Mouse (Mus musculus) kidney, embryonic 16.5 days (tissue): ENCODE measurements around the gene Atpif1. TPM values are rescaled to one million over a fixed set of nuclear protein-coding genes. Genes with fewer than 3 reads are reported as not detected.

Experiments used
- ATAC-seq: fragments of 200-750 bp; cut with Nextera tagmentation; 2 replicates; pipeline ENCODE4 v1.8.0; 2017; ENCODE audit warnings: moderate TSS enrichment; ENCODE audit not compliant: low FRiP score, low TSS enrichment
- H3K27ac ChIP-seq: fragments of 300-500 bp; sonication (generic); 2 replicates; pipeline ENCODE4 v1.5.1; 2014; ENCODE audit warnings: low read length
- H3K27me3 ChIP-seq: fragments of 300-500 bp; sonication (generic); 2 replicates; pipeline ENCODE4 v1.6.1; 2014; ENCODE audit warnings: low read length, control low read depth, mixed read lengths; ENCODE audit not compliant: insufficient read depth
- H3K36me3 ChIP-seq: fragments of 300-500 bp; sonication (generic); 2 replicates; pipeline ENCODE4 v1.6.1; 2014; ENCODE audit warnings: low read length, control low read depth, mixed read lengths; ENCODE audit not compliant: insufficient read depth
- H3K4me1 ChIP-seq: fragments of 300-500 bp; sonication (generic); 2 replicates; pipeline ENCODE4 v1.6.1; 2014; ENCODE audit warnings: low read length, control low read depth, mixed read lengths; ENCODE audit not compliant: insufficient read depth
- H3K4me2 ChIP-seq: fragments of 300-500 bp; sonication (generic); replicated peaks from 2 replicates; pipeline ENCODE4 v1.6.1; 2014; ENCODE audit warnings: low read depth, low read length
- H3K4me3 ChIP-seq: fragments of 300-500 bp; sonication (generic); 2 replicates; pipeline ENCODE4 v1.5.1; 2014; ENCODE audit warnings: mild to moderate bottlenecking, low read length
- H3K9ac ChIP-seq: fragments of 300-500 bp; sonication (generic); replicated peaks from 2 replicates; pipeline ENCODE4 v1.6.1; 2014; ENCODE audit warnings: low read length
- H3K9me3 ChIP-seq: fragments of 300-500 bp; sonication (generic); 2 replicates; pipeline ENCODE4 v1.6.1; 2016; ENCODE audit warnings: low read length, control low read depth
- WGBS: fragments of 180-500 bp; shearing (Covaris S2); extraction: QIAGEN DNeasy Blood & Tissue Kit; methylation state at CpG from one replicate; pipeline ENCODE4 v1.1.7; 2014; 5-methylcytosine and 5-hydroxymethylcytosine counted together
- polyA plus RNA-seq: library from polyadenylated mRNA; unstranded; fragments of >200 nt; fragmentation: Nextera tagmentation; extraction: Ambion mirVana; gene quantifications from 2 replicates; pipeline ENCODE4 v1.2.1, GENCODE M21; 2015

Atpif1 gene
- polyA plus RNA-seq, 1 experiment from 2014 or later = 1,057 TPM

DNA sequence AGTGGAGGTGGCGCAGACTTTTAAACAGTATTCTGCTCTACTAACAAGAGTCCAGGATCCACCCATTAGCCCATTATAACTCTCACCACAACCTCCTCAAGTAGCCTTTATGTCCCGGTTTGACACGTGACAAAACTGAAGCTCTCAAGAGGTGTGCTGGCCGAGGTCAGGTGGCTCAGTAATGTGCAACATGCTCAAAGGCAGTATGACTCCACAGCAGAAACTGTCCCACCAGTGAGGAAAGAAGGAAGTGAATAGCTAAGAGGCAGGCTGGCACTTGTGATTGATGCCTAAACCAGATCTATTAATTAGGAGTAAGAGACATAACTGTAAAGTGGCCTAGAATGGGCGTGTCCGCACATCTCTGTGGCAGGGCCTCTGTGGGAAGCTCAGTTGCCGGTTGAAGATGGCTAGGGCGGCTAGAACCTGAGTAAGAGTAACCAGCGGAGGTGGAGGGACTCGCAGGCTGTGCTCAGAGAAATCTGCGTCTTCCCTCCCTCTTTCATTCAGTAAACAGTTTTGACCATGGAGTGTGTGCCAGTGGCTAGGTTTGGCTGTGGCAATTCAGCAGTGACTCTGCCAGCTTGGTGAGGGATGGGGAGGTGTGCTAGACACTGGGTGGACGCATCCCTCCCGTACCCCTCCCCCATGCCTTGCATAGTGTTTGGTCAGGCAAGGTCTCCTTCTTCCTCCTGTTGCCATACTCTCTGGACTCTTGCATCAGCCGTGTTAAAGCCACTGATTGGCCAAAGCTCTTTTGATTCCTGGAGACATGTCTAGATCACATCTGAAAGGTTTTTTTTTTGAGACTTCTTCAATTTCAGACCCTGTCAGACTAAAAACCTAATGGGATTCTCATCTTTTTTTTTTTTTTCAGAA, 19.8 kb downstream of the Atpif1 start:
- Histone ChIP-seq H3K4me3 (no peak overlapping the region), H3K9ac (no peak overlapping the region), H3K27me3 (no peaks in the 10 kb centered on the region), H3K36me3 (no peaks in the 10 kb centered on the region), H3K4me1 (peaks cover 26% of the 10 kb centered on the region), H3K4me2 (peak overlapping the region; percentile 97; the same call in 1 of the 2 replicates), H3K27ac (no peak overlapping the region), H3K9me3 (no peaks in the 10 kb centered on the region)
- WGBS = 37% methylated on average over 14 of the region's 14 CpGs
- no peak for ATAC-seq

DNA sequence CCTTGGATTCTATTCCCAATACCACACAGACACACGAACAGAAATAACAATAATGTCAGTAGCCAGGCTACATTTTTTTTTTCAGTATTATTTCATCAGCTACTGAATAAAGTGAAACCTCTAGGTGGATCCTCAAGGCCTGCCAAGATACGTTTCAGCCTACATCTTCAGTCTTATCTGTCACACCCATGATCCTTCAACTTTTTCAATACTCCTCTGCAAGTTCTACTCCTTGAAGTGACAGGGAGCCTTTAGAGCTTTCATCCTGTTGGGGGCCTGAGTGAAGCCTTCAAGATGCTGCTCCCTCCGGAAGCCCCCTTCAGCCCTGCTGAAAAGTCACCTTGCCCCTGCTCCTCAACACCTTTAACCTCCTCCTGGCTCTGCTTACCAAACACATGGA, 21.4 kb downstream of the Atpif1 start:
- no peaks in the 10 kb centered on the region for H3K27me3 ChIP-seq
- no peak overlapping the region for H3K9ac ChIP-seq
- WGBS = 75% methylated on average over 3 of the region's 3 CpGs
- H3K36me3 ChIP-seq = no peaks in the 10 kb centered on the region
- H3K9me3 ChIP-seq = no peaks in the 10 kb centered on the region
- ATAC-seq = no peak
- H3K4me3 ChIP-seq = no peak overlapping the region
- H3K4me2 ChIP-seq = no peak overlapping the region
- H3K4me1 ChIP-seq = peaks cover 31% of the 10 kb centered on the region
- H3K27ac ChIP-seq = no peak overlapping the region

DNA sequence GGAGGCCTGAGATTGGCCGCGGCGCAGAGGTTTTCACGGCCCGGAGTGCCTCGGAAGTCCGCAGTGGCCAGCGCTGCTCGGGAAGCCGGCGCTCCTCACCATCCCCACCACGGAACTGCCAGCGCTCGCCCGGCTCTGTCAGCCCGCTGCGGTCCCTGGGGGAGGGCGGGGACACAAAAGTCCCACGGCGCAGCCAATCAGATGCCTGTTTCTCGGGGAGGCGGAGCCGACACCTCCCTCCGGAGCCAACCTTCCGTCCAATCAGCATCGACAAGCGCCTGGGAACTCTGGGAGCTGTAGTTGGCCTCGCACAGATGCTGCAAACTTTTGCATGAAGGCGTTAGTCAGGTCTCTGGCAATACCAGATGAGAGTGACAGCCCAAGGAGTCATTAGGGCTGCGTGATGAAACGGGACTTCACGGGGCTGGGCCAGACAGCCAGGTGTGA, 23.1 kb downstream of the Atpif1 start, which contains the start of gene Sesn2:
Sesn2 (minus strand) TSS at position 150 of the 447 bp plus-strand sequence.
- Histone ChIP-seq H3K4me2 (peak within 1 kb of the TSS; percentile 73), H3K27me3 (no peaks in the 10 kb centered on the region), H3K27ac (peak within 1 kb of the TSS; percentile 92), H3K36me3 (no peaks in the 10 kb centered on the region), H3K9ac (peak within 1 kb of the TSS; percentile 84), H3K9me3 (no peaks in the 10 kb centered on the region), H3K4me3 (peak within 1 kb of the TSS; percentile 85), H3K4me1 (peaks cover 35% of the 10 kb centered on the region)
- ATAC-seq = peak; percentile 91
- under 1% methylated on average over 32 of the region's 32 CpGs for WGBS

DNA sequence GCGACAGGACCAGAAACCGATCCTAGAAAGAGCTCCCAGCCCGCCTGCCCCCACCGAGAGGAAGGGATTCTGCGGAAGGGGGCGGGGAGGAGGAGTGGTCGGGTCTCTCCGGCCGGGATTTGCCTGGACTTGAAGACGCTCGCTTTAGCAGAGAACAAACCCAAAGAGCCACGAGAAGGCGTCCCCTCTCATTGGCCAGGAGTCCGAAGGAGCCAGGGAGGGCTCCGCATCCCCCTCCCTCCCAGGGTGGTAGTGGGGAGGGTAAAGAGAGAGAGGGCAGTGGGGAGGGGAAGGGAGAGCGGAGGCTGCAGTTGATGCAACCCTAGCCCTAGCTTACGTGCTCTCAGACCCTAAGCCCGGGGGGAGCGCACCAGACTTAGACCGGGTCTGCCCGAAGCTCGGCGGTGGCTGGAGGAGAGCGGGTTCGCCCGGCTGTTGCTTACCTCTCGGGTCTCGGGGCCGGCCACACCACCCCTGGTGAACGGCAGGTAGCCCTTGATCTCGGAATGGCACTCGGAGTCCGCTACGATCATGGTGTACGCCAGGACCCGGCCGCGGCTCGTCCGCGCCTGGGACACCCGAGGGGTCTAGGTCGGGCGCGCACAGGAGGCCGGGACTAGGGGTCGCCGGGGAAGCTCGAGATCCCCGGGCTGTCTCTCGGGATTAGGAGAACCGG, 23.7 kb downstream of the Atpif1 start:
- peak; percentile 87 for ATAC-seq
- Histone ChIP-seq H3K9ac (peak overlapping the region; percentile 84), H3K27ac (peak overlapping the region; percentile 92), H3K27me3 (no peaks in the 10 kb centered on the region), H3K9me3 (no peaks in the 10 kb centered on the region), H3K36me3 (no peaks in the 10 kb centered on the region), H3K4me1 (peaks cover 39% of the 10 kb centered on the region), H3K4me3 (peak overlapping the region; percentile 85), H3K4me2 (peak overlapping the region; percentile 73)
- under 1% methylated on average over 52 of the region's 52 CpGs for WGBS

DNA sequence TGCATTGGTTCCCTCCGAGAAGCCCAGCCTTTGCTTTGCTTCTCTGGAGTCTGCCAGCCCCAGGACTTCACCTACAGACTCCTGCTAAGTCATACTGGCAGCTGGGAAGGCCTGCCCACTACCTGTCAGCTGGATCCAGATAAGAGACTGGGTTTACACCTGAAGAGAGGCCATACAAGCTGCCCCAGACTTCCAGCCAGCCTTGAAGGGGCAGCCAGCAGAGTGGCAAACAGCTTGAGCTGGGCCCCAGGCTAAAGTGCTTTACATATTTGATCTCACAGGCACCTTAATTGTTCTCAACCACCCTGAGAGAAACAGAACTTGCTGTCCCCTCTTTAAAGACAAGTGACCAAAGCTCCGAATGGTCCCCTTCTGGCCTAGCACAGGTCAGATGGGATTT, 26.2 kb downstream of the Atpif1 start:
- no peaks in the 10 kb centered on the region for H3K9me3 ChIP-seq
- 0 out of 2 replicates have a peak overlapping the region, but pooled peaks have one; percentile 13 for H3K4me2 ChIP-seq
- H3K27ac ChIP-seq = peak overlapping the region; percentile 48
- WGBS = 45% methylated on average over 2 of the region's 2 CpGs
- no peak overlapping the region for H3K4me3 ChIP-seq
- peak overlapping the region; percentile 30 for H3K9ac ChIP-seq
- peaks cover 37% of the 10 kb centered on the region for H3K4me1 ChIP-seq
- no peaks in the 10 kb centered on the region for H3K36me3 ChIP-seq
- no peak for ATAC-seq
- H3K27me3 ChIP-seq = no peaks in the 10 kb centered on the region

DNA sequence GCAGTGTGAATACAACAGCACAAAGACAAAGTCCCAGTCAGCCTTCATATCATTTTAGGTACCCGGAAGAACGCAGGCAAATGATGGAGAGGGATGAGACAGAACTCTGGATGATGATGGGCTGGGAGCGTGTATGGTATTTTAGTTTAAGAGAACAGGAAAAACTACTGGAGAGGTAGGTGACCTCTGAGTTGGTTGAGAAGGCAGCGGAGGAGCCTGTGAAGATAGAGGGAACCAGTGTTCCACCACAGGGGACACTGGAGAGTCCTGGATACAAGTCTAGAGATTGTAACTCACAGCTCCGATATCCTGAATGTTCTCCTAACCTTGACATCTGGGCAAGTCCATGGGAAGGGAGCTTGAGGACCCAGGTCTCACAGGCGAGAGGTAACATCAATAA, 27.2 kb downstream of the Atpif1 start:
- 78% methylated on average over 6 of the region's 6 CpGs for WGBS
- peaks cover 37% of the 10 kb centered on the region for H3K4me1 ChIP-seq
- no peak for ATAC-seq

DNA sequence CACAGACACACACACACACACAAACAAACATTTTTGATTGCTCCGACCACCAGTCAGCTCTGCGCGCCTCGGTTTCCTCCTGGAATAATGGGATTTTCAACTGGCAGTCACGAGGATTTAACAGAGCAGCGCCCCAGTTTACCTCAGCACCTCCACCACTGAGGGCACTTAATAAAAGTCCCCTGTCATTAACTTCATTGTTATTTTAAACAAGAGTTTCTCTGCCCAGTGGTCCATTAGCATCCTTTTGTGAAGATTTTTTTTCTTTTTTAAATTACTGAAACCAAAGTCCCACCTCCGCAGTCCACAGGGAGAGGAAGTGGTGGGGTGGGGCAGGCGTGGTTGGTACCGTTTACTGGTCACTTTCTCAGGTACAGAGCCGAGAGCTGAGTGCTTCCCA, 27.7 kb downstream of the Atpif1 start:
- 43% methylated on average over 10 of the region's 10 CpGs for WGBS
- H3K9ac ChIP-seq = no peak overlapping the region

More for the DNA sequence above, 27.2 kb downstream of the Atpif1 start:
- no peak overlapping the region for H3K4me3 ChIP-seq
- no peaks in the 10 kb centered on the region for H3K27me3 ChIP-seq
- no peak overlapping the region for H3K9ac ChIP-seq
- no peak overlapping the region for H3K27ac ChIP-seq
- no peaks in the 10 kb centered on the region for H3K36me3 ChIP-seq
- H3K9me3 ChIP-seq = no peaks in the 10 kb centered on the region
- H3K4me2 ChIP-seq = no peak overlapping the region

DNA sequence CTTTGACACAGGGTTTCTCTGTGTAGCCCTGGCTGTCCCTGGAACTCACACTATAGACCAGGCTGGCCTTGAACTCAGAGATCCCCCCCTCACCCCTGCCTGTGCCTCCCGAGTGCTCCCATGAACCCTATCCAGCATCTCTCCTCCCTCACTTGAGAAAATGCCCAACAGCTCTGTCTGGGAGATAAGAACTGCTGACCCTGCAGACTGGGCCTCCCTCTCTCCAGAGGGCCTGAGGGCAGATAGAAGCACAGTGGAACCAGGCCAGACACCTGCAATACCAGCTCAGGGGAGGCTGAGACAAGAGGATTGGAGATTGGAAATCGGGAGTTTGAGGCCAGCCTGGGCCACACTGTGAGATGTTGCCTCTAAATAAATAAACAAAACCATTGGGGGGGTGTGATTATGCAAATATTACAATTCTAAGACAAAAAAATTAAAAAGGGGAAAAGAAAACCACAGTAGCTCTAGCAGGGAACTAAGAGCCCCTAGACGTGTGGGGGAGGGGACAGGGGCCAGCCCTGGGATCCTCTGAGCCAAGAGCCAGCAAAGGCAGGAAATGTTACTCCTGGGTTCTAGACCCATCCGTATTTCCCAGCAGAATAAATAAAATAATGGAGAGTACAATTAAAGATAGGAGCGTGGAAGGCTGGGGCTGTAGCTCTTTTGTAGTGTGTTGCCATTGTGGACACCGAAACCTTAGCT, 28.3 kb downstream of the Atpif1 start:
- Histone ChIP-seq H3K27me3 (no peaks in the 10 kb centered on the region), H3K4me2 (no peak overlapping the region), H3K9ac (no peak overlapping the region), H3K4me3 (no peak overlapping the region), H3K4me1 (peaks cover 35% of the 10 kb centered on the region), H3K27ac (no peak overlapping the region), H3K36me3 (no peaks in the 10 kb centered on the region), H3K9me3 (no peaks in the 10 kb centered on the region)
- ATAC-seq = no peak
- WGBS = 64% methylated on average over 6 of the region's 6 CpGs

More for the DNA sequence above, 27.7 kb downstream of the Atpif1 start:
- Histone ChIP-seq H3K36me3 (no peaks in the 10 kb centered on the region), H3K4me3 (no peak overlapping the region), H3K4me2 (no peak overlapping the region), H3K4me1 (peaks cover 37% of the 10 kb centered on the region), H3K9me3 (no peaks in the 10 kb centered on the region), H3K27me3 (no peaks in the 10 kb centered on the region), H3K27ac (no peak overlapping the region)
- ATAC-seq = no peak

DNA sequence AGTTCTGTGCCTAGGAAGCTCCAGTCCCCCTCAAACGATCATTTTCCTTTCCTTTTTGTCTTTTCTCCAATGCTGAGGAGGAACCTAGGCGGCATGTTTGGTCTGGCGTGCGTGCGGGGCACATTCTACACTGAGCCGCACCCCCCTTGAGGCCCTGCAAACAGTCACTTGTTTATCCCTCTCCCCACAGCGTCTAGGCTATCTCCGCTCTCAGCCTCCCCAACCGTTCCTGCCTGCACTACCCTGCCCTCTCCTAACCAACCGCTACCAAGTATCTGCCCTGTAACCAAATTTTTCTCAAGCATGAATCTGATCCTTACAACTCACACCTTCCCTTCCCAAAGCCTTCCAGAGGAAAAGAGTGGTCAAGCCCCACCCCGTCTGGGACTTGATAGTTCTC, 30.1 kb downstream of the Atpif1 start:
- WGBS = 67% methylated on average over 11 of the region's 11 CpGs
- no peaks in the 10 kb centered on the region for H3K9me3 ChIP-seq
- 0 out of 2 replicates have a peak, but pooled peaks have one; percentile 27 for ATAC-seq

More for the DNA sequence above, 30.1 kb downstream of the Atpif1 start:
- Histone ChIP-seq H3K4me2 (no peak overlapping the region), H3K36me3 (peaks cover 13% of the 10 kb centered on the region; the same call in 1 of the 2 replicates), H3K4me1 (peaks cover 25% of the 10 kb centered on the region), H3K27me3 (no peaks in the 10 kb centered on the region), H3K27ac (0 out of 2 replicates have a peak overlapping the region, but pooled peaks have one; percentile 7), H3K4me3 (no peak overlapping the region), H3K9ac (no peak overlapping the region)
